Mouse (Mus musculus) bone marrow macrophage, adult 2 months (primary cell): ENCODE measurements at regions not wholly inside any gene's neighbourhood (a gene's known extent, or its start where the extent isn't known, plus 50 kb on each side); places are given as distances from the start of the nearest gene placed in this dataset.
A peak's percentile ranks its signal among the peaks of the same experiment; 100 is the strongest.

Source experiments
- H3K27ac ChIP-seq: 2 replicates; pipeline ENCODE4 v1.5.1; 2012; ENCODE audit warnings: low read depth, low read length; ENCODE audit not compliant: insufficient read depth
- H3K4me1 ChIP-seq: 2 replicates; pipeline ENCODE4 v1.6.1; 2012; ENCODE audit warnings: low read length; ENCODE audit not compliant: control insufficient read depth, insufficient read depth
- H3K4me3 ChIP-seq: 2 replicates; pipeline ENCODE4 v1.5.1; 2012; ENCODE audit warnings: mild to moderate bottlenecking, low read length, moderate library complexity; ENCODE audit not compliant: insufficient read depth
- CTCF ChIP-seq: IDR thresholded peaks from 2 replicates; pipeline ENCODE4 v1.5.1; 2012; ENCODE audit warnings: low read depth, mild to moderate bottlenecking, low read length, moderate library complexity
- POLR2A ChIP-seq: IDR thresholded peaks from 2 replicates; pipeline ENCODE4 v1.6.1; 2012; ENCODE audit warnings: mild to moderate bottlenecking, low read depth, low read length, borderline replicate concordance

DNA sequence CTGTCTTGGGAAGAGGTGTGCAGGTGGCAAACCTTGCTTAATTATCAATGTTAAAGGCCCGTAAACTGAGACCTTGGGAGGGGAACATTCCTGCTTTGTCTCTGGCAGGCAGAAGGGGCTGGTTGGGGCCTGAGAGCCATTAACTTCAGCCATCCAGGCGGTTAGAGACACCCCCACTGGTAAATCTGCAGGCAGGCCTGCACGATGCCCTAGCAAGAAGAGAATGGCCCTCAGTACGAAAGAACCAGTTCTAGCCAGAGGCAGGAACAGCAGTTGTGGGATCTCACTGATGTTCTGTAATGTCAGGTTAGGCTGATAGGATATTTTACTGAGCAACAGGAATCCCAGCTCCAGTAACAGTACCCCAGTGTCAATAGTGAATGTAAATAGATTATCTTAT, 70.5 kb downstream of the Apip start:
- TF ChIP-seq CTCF = no peak
- no peak for TF ChIP-seq POLR2A
- Histone ChIP-seq H3K27ac (no peak overlapping the region), H3K4me1 (peaks cover 30% of the 10 kb centered on the region), H3K4me3 (no peak overlapping the region)

DNA sequence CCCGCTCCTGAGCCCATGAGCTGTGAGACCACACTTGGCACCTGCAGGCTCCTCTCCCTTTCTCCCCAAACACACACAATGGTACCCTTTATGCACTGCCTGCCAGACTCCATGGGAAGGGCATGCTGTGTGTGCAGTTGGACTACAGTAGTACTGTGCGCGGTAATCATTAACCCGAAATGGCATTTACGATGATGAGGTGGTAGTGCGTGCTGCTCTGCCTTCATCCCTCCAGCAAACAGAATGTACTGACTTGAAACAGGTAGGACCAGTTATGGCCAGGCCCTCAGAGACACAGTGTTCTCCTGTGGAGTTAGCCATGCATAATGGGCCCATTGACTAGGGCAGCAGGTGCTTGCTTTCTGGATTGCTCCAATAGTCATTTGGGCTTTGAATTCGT, 70.9 kb downstream of the Apip start:
- TF ChIP-seq CTCF (no peak), POLR2A (no peak)
- H3K4me3 ChIP-seq = no peak overlapping the region

DNA sequence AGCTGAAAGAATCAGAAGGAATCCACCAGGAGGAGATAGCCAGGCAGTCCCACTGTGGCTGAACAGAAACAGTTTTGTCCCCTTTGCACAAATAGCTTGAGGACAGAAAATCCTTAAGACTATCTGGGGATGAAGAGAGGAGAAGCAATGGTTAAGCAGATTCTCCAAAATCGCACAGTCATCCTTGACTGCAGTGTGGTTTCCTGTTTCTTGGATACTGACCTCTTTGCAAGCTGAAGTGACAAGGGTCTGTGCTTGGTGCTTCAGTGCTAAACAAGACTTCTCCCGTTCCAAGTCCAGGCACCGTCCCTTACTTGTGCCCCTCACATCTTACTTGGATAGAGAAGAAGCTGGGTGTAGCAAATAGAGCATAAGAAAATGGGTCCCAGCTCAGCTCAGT, 71.6 kb downstream of the Apip start:
- TF ChIP-seq CTCF (no peak), POLR2A (no peak)
- H3K27ac ChIP-seq = peak overlapping the region; percentile 85
- H3K4me3 ChIP-seq = no peak overlapping the region
- peaks cover 30% of the 10 kb centered on the region for H3K4me1 ChIP-seq

More for the DNA sequence above, 70.9 kb downstream of the Apip start:
- H3K4me1 ChIP-seq = peaks cover 30% of the 10 kb centered on the region
- no peak overlapping the region for H3K27ac ChIP-seq

DNA sequence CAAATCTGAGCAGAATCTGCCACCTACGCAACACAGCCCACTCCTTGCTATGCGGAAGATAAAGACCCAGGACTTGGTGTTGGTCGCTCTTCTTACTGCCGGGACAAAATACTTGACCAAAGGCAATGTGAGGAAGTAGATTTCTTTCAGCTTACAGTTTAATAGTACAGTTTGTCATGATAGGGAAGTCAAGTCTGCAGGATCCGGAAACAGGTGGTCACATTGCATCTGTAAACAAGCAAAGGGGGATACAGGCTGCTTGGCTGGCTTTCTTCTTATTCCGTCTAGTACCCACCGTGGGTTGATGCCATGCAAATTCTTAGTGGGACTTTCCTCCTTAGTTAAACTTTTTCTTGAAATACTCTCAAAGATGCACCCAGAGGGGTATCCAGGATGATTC, 72.7 kb downstream of the Apip start:
- Histone ChIP-seq H3K4me1 (peaks cover 30% of the 10 kb centered on the region), H3K27ac (peak overlapping the region; percentile 85), H3K4me3 (no peak overlapping the region)
- no peak for TF ChIP-seq POLR2A
- no peak for TF ChIP-seq CTCF

DNA sequence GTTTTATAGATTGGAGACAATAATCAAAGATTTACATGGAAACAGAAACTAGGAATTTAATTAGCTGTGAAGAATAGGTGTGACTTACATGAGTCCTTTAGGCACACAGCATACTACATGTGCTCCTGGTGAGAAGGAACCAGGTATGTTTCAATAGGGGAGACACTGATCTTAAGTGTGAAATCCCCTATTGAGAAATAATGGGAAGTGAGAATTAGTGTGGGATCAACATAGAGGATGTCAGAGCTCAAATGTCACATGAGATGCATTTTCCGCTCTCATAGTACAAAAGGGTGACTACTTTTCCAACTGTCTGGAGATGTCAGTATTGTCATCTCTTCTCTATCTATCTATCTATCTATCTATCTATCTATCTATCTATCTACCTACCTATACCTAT, 79.8 kb downstream of the Apip start:
- Histone ChIP-seq H3K4me1 (peaks cover 3% of the 10 kb centered on the region), H3K27ac (no peak overlapping the region), H3K4me3 (no peak overlapping the region)
- TF ChIP-seq CTCF (no peak), POLR2A (no peak)

DNA sequence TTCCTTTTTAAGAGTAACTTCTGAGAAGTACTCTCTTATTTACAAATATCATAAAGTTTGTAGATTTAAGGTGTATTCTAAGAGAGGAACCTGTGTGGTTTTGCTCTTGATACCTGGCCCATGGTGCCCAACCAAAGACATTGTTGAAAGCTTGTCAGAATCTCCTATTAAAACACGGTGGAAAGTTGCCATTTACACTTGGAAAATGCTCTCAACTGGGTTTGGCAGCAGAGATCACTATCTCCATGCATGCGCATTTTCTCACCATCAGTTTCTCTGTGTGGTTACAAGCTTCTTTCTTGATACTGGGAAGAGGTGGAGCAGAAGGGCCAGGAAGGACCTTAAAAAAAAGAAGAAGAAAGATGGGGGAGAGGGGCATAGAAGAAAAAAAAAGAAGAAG, 94.3 kb downstream of the Apip start:
- Histone ChIP-seq H3K4me3 (no peak overlapping the region), H3K4me1 (no peaks in the 10 kb centered on the region), H3K27ac (no peak overlapping the region)
- TF ChIP-seq CTCF (no peak), POLR2A (no peak)

DNA sequence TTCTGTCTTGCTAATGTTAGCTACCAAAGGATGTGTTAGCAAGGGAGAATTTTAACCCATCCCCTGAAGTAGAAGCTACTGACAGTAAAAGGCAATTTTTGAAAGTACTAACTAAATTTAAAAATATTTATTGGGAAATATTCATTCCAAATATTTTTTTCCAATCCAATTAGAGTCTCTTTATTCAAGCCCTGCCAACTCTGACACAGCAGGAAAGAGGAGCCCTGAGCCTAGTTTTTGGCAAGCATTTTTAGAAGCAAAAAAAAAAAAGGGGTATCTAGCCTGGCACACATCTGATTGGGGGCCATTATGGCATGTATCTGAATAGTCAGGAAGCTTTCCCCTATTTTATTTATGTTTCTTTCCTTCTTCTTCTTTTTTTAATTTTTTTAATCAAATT, 94.8 kb downstream of the Apip start:
- H3K27ac ChIP-seq = no peak overlapping the region
- no peak overlapping the region for H3K4me3 ChIP-seq
- H3K4me1 ChIP-seq = no peaks in the 10 kb centered on the region
- TF ChIP-seq CTCF (no peak), POLR2A (no peak)

DNA sequence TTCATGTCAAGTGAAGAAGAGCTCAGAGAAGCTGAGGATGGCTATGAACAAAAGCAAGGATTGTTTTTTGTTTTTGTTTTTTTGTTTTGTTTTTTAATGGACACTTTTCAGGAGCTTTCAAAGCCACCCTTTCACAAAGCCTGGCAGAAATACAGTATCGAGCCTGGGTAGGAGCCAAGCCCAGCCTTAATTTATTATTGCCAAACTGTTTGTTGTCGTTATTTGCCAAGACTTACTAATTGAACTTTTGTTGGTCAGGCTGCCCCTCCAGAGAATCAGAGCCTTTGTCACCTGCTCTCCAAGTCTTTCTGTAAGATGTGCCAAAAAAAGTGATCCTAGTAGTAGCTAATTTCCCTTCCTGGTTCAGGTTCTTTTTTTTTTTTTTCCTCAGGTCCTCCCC, 103.9 kb downstream of the Apip start:
- Histone ChIP-seq H3K4me1 (no peaks in the 10 kb centered on the region), H3K27ac (no peak overlapping the region), H3K4me3 (no peak overlapping the region)
- TF ChIP-seq POLR2A = no peak
- no peak for TF ChIP-seq CTCF

DNA sequence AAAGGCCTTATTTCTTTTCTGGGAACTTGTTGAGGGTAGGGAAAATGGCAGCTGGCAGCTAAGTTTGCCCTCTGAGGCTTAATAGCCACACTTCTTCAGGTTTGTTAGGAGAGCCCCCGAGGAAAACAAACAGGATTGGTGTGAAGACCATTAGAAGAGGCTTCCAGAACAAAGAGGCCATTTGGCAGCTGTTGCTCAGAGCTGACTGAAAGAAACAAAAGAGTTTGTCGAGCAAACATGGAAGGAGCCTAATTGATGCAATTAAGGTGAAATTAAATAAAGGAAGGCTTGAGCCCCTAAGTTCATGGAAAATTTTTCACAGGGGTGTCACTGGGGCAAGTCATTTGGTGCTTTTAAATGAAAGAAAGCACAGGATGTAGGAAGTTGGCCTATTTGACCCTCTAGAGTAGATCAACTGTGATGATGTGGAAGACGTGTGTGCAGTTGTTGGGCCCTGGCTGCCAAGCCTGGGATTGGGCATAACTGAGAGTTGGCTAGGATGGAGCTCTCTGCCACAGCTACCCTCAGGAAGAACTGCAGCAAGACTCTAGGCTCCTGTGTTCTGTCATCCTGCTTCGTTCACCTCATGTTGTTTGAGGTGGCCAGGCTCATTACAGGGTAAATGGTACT, 106.9 kb downstream of the Apip start:
- Histone ChIP-seq H3K4me3 (no peak overlapping the region), H3K27ac (no peak overlapping the region), H3K4me1 (no peaks in the 10 kb centered on the region)
- no peak for TF ChIP-seq CTCF
- TF ChIP-seq POLR2A = no peak

DNA sequence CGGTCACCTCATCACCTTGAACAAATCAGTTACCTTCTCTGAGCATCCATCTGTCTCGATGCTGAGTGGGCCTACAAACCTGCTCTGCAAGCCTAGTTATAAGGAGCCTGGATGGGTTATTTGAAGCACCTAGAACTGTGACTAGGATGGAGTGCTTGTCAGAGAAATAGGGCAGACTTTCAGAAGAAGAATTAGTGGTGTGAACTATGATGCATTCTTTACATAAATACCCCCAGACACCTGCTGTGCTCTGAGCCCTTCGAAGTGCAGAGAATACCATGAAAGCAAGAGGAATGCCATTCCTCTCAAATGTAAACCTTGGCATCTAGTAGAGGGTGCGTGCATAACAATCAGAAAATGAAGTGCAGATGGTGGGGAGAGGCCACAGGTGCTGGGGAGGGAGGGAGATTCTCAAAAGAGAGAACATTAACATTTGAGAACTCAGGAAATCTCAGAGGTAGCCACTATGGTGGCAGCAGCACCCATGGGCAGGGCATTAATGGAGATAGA, 113.3 kb downstream of the Apip start:
- Histone ChIP-seq H3K4me1 (no peaks in the 10 kb centered on the region), H3K4me3 (no peak overlapping the region), H3K27ac (no peak overlapping the region)
- TF ChIP-seq CTCF = no peak
- TF ChIP-seq POLR2A = no peak
